Mouse (Mus musculus) embryonic stem cell, embryonic (primary cell): ENCODE measurements around the gene Lrrc1.

ENCODE experiments used
- CTCF ChIA-PET, 4 experiments: fragments of 300-600 bp in 2 of 4; fragments of 350-600 bp in 2 of 4; sonication (Branson Sonifier 250); formaldehyde crosslinking; loops; one replicate each; lab custom pipeline; 2022; ENCODE audit warnings: inconsistent platforms in 2 of 4; lab: Charles Lee
- POLR2A ChIA-PET, 4 experiments: fragments of 300-600 bp in 2 of 4; fragments of 350-600 bp in 2 of 4; sonication (Branson Sonifier 250); formaldehyde crosslinking; loops; one replicate each; lab custom pipeline; 2022; ENCODE audit warnings: antibody characterized with exemption in 4 of 4, inconsistent platforms in 1 of 4; lab: Charles Lee

Lrrc1 gene

GRCm38 (mm10) chr9:77461371-77461915 lies 83.2 kb downstream of the Lrrc1 start:
- CTCF ChIA-PET, result no interaction called here

GRCm38 (mm10) chr9:77460408-77460807 lies 84.3 kb downstream of the Lrrc1 start:
- CTCF ChIA-PET, result interaction anchor here in 1 of 4 experiments (0.7 kb wide), 1 partner anchor 1247 kb away, joined by 7 read pairs; no protein-coding TSS in a partner anchor
- POLR2A ChIA-PET, result interaction anchor here in 2 of 4 experiments (0.6 to 0.7 kb wide), 2 partner anchors 32 to 53 kb away, joined by 3 read pairs; no protein-coding TSS in a partner anchor

More at GRCm38 (mm10) chr9:77461371-77461915, 83.2 kb downstream of the Lrrc1 start:
- POLR2A ChIA-PET, result interaction anchor here in 1 of 4 experiments (1.4 kb wide), 1 partner anchor 9 kb away, joined by 5 read pairs; no protein-coding TSS in a partner anchor

GRCm38 (mm10) chr9:77459365-77459764 lies 85.3 kb downstream of the Lrrc1 start:
- POLR2A ChIA-PET, result no interaction called here
- CTCF ChIA-PET, result no interaction called here

- CTCF ChIA-PET, result interaction anchor here in 1 of 4 experiments (0.6 kb wide), 1 partner anchor 41 kb away, joined by 4 read pairs; no protein-coding TSS in a partner anchor
- POLR2A ChIA-PET, result interaction anchor here in 2 of 4 experiments (1.1 to 1.6 kb wide), 2 partner anchors 11 to 14 kb away, joined by 3 to 4 read pairs; no protein-coding TSS in a partner anchor
Observed at GRCm38 (mm10) chr9:77456169-77456826, 88.4 kb downstream of the Lrrc1 start.

DNA sequence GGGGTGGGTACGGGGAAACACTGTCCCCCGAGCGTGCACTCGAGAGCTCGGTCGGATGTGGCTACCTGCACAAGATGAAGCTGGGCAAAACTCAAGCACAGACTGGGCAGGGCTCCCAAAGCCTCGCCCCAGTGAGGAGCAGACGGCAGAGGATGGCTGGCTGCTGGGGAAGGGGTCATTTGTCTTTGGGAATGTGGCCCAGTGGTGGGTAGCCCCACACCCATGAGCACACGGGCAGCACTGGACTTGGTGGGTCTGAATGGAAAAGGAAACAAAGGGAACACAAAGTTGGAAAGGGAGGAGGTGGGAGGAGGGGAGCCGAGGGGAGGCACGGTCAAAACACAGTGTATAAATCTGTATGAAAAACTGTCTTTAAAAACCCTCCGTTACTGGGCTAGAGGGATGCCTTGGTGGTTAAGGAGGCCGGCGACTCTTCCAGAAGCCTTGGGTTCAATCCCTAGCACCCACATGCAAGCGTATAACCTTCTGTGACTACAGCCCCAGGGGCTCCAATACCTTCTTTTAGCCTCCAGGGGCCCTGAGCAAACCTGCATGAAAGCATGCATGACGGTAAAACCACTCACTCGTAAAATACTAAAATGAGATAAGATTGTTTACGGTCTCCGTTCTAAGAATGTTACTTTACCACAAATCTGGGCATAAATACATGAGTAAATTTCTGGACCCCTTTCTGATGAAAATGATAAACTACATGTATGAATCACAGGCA lies 89.1 kb downstream of the Lrrc1 start:
- POLR2A ChIA-PET, result no interaction called here
- CTCF ChIA-PET, result interaction anchor here in 1 of 4 experiments (0.6 kb wide), 1 partner anchor 26 kb away, joined by 4 read pairs; no protein-coding TSS in a partner anchor

DNA sequence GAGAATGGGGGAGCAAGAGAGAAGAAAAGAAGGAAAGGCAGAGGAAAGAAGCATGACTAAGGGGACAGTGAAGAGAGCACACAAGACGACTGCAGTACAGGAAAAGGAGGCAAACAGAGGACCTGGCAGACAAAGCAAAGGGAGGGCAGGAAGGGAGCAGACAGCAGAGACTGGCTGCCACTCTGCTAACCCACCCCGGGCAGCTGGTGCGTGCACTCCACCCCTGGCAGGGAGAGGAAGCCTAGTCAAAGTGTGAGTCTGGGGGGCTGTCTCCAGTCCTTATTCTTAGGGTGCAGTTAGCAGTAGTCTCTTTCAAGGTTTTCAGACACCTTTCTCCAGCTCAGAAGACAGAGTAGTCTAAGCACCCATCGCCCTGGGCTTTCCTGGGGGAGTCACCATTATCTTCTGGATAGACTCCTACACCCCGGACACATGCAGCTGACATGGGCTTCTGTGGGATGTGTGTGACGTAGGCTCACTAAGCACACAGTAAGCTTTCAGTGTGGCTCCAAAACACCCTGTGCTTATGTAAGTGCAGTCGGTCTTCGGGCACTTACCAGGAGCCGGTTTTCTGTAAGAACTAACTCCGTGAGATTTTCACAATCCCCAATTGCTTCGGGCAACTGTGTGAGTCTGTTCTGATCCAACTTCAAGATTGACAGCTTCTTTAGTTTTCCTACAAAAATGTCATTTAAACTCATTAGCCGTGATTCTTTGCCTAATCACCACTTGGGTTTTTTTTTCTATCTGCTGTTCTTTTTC lies 92.4 kb downstream of the Lrrc1 start:
- ChIA-PET CTCF (interaction anchor here in 1 of 4 experiments (0.6 kb wide), 1 partner anchor 62 kb away, joined by 3 read pairs; no protein-coding TSS in a partner anchor), POLR2A (no interaction called here)

DNA sequence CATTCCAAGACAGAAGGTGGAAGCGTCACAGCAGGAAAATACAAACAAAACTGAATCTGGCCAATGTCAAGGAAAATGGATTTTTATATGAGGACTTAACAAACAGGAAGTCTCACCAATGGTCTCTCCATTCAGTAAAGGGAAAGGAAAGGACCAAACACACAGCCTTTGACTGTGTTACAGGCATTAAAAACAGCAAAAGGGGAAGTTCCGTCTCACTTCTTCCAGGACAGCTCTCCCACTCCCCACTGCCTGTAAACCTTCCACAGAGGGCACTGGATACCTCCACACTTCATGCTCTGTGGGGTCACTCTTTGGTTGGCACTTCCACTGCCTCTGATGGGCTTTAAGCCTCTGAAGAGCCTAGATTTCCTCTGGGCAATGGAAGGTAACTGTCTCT lies 94.2 kb downstream of the Lrrc1 start:
- ChIA-PET CTCF (no interaction called here), POLR2A (no interaction called here)

DNA sequence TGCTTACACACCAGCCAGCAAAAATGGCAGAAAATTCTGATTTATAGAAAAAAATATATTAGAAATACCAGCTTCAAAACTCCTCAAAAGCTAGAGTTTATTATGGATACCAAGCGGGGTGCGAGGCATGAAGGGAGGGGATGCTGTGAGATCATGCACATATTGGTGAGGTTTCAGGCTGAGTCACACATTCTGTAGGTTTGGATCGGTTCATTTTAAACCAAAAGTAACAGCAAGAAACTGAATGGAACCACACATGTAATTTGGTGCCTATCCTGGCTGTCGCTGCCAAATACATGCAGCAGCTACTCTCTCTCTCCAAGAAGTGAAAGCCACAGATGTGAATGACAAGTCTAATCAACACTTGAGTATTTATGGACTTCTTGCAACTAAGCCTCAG lies 99.8 kb downstream of the Lrrc1 start:
- ChIA-PET POLR2A (interaction anchor here in 1 of 4 experiments (0.9 kb wide), 1 partner anchor 8 kb away, joined by 3 read pairs; no protein-coding TSS in a partner anchor), CTCF (no interaction called here)

DNA sequence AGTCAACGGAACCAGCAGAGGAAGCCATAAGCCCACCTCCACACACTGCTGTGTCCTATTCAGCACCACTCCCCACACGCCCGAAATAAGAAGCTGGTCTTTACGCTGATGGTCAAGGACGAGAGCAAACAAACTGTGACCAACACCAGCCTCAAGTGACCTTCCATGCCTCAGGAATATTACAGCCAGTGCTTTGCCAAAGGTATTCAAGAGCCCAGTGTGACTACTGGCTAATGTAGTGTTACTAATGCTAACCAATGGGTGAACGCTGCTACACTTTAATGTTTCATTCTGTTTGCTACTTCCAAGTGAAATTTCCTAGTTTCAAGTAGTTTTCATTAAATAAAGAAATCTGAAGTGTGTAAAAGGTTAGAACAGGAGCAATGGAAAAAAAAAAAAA lies 105.3 kb downstream of the Lrrc1 start:
- ChIA-PET POLR2A (interaction anchor here in 1 of 4 experiments (0.6 kb wide), 1 partner anchor 1876 kb away, joined by 3 read pairs; no protein-coding TSS in a partner anchor), CTCF (no interaction called here)

GRCm38 (mm10) chr9:77438836-77439271 lies 105.8 kb downstream of the Lrrc1 start:
- ChIA-PET CTCF (no interaction called here), POLR2A (interaction anchor here in 1 of 4 experiments (0.7 kb wide), 1 partner anchor 312 kb away, joined by 5 read pairs; no protein-coding TSS in a partner anchor)

DNA sequence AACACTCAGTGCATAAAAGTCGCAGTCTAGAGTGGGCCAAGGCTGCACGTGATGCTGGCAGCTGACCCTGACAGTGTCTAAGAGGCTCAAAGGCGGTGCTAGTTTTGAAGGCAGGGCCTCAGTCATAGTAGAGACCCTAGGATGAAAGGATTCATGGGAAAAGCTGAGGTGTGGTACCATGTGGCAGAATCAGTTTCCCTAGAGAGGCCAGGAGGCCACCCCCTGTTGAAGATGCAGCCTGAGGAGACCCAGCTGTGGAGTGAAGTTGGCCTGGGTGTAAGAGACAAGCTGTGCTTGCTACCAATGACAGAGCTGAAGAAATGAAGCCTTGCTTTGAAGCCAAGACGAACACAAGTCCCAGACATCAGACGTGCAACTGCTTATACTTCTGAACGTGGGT lies 107.5 kb downstream of the Lrrc1 start:
- ChIA-PET POLR2A (interaction anchor here in 2 of 4 experiments (0.9 to 1.7 kb wide), 3 partner anchors 8 to 61 kb away, joined by 3 read pairs; no protein-coding TSS in a partner anchor), CTCF (no interaction called here)

DNA sequence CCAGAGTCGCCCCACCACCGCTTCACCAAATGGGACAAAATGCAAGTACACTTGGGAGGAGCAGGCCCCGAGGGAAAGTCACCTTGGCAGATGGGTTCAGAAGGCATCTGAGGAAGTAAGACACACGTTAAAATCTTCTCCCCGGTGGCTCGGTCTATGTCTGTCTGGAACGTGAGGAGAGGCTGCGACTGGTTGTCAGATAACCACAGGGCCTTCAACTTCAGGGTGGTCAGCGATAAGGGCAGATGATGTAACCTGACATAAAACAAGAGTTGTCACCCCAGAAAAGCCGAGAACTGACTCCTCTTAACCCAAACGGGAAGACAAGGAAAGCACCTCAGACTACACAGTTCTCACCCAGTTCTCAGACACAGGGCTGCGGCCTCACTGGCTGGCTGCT lies 109.7 kb downstream of the Lrrc1 start:
- POLR2A ChIA-PET, result no interaction called here
- CTCF ChIA-PET, result no interaction called here

DNA sequence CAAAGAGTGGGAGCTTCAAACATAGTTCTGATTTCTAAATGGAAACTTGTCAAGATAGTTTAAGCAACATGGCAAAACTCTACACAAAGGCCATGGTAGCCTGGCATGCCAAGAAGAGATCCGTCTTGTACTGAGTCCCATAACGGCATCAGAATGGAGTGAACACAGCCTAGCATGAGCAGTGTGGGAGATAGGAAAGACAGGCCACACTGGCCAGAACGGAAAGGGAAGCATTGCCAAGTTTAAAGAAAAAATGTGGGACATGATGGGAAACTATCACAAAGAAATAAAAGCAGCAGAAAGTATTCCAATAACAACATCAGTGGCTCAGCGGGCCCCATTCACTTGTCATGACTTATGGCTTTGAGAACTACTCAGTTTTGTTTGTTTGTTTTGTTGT lies 111.2 kb downstream of the Lrrc1 start:
- POLR2A ChIA-PET, result no interaction called here
- CTCF ChIA-PET, result no interaction called here

DNA sequence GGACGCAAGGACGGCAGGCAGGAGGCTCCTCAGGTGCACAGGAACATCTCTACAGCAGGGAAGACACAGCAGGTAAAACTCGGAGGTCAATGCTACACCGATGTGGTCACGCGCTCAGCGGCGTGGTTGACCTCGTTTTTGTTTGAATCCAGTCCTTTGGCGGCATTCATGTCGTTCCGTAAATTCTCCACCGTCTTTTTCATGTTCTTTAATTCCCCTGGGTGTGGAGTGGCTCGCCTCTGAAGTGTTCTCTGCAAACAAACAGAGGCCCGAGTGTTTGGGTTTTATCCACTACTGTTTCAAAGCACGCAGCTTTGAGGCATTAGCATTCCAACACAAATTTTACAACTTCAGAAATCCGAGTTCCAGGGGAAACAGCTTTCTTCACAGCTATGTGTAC lies 112.6 kb downstream of the Lrrc1 start:
- ChIA-PET POLR2A (no interaction called here), CTCF (interaction anchor here in 1 of 4 experiments (0.6 kb wide), 1 partner anchor 9 kb away, joined by 3 read pairs; no protein-coding TSS in a partner anchor)

- ChIA-PET POLR2A (no interaction called here), CTCF (no interaction called here)
Observed at GRCm38 (mm10) chr9:77430413-77431087, 114.1 kb downstream of the Lrrc1 start.

DNA sequence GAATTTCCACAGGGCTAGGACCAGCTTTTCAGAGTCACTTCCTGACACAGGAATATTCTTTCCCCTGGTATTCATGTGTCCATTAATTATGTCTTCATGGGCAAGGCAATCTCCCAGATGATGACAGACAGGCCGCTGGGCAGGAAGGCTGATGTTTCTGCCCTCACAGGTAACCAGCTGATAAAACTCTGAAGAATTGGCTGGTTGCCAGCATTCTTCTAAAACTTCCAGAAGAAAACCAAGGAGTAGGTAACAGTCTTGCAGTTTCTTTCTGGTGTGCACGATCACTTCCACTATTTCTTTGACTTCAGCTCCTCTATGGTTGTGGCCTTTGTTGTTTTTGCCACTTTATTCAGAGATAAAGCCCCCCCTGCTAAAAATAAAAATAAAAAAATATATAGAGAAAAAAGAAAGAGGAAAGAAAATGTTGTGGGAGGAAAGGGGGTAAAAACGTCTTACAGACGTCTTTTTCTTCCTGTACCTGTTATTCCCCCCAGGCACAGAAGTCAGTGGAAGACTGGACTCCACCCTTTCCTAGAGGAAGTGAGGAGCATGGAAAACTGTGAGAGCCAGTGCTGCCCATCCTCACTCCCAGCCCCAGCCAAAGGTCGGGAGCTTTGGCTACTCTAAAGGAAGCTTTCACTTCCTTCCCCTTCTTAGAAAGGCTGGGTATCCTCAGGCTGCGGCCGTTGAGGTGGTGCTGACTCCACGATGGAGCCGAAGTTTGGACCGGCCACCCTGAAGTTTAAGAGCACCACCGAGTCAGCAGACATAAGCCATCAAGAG lies 115.2 kb downstream of the Lrrc1 start:
- POLR2A ChIA-PET, result interaction anchor here in 1 of 4 experiments (0.6 kb wide), 1 partner anchor 88 kb away, joined by 3 read pairs; no protein-coding TSS in a partner anchor

DNA sequence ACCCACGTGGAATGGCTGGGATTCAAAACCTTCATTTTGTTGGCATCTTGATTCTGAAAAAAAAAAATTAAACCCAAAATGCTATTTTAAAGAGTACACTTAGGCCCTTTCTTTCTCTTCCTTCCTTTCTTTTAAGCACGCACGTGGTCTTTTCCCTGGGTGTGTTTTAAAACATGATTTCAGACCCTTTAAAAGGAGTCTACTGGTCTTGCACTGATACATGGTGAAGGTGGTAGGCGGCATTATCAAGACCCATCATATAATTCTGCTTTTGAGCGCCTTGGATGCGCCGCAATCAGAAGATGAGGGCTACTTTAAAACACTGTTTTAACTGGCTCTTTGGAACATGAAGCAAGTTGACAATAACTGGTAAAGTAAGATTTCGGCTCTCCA lies 115.9 kb downstream of the Lrrc1 start:
- POLR2A ChIA-PET, result interaction anchor here in 2 of 4 experiments (0.6 kb wide), 2 partner anchors 31 to 89 kb away, joined by 3 read pairs; no protein-coding TSS in a partner anchor
- CTCF ChIA-PET, result interaction anchor here in 2 of 4 experiments (0.6 to 0.7 kb wide), 3 partner anchors 42 to 384 kb away, joined by 4 to 10 read pairs (median 5); no protein-coding TSS in a partner anchor

More for the DNA sequence above, 115.2 kb downstream of the Lrrc1 start:
- CTCF ChIA-PET, result interaction anchor here in 1 of 4 experiments (0.6 kb wide), 1 partner anchor 378 kb away, joined by 10 read pairs; no protein-coding TSS in a partner anchor
